Mouse (Mus musculus): ENCODE results near the gene Cyfip2.

- no peak for TF ChIP-seq CTCF (IDR thresholded peaks at IDR 0.05; ENCODE audit: low read depth)
- no peak for TF ChIP-seq EP300 (IDR thresholded peaks at IDR 0.05; ENCODE audit: low read depth)
These were observed 48.1 kb downstream of the Cyfip2 start for GRCm38 (mm10) chr11:46264584-46264983.
